Mouse (Mus musculus): ENCODE data around the gene Kif6. TPM values are rescaled to one million over a fixed set of nuclear protein-coding genes. Genes with fewer than 3 reads are reported as not detected.

The Kif6 gene
- polyA plus RNA-seq, 1 experiment, result not detected

GRCm38 (mm10) chr17:49771703-49772315 lies 156.9 kb downstream of the Kif6 start:
- TF ChIP-seq GATA1 (IDR thresholded peaks at IDR 0.05; ENCODE audit: borderline replicate concordance, low read length), result no peak
- no peak for TF ChIP-seq FLI1 (IDR thresholded peaks at IDR 0.05; ENCODE audit: low read length)
- no peak overlapping the region for H3K4me3 ChIP-seq (replicated peaks)
- no peaks in the 10 kb centered on the region for H3K36me3 ChIP-seq (replicated peaks; ENCODE audit: low read length)
- H3K4me1 ChIP-seq, result no peaks in the 10 kb centered on the region
- peaks cover 35% of the 10 kb centered on the region for H3K9me3 ChIP-seq
- no peaks in the 10 kb centered on the region for H3K27me3 ChIP-seq (replicated peaks)

- Histone ChIP-seq H3K4me3 (replicated peaks) (no peak overlapping the region), H3K4me1 (no peaks in the 10 kb centered on the region), H3K27me3 (replicated peaks) (no peaks in the 10 kb centered on the region), H3K36me3 (replicated peaks; ENCODE audit: low read length) (no peaks in the 10 kb centered on the region), H3K9me3 (peaks cover 36% of the 10 kb centered on the region)
- TF ChIP-seq GATA1 (IDR thresholded peaks at IDR 0.05; ENCODE audit: borderline replicate concordance, low read length) (no peak), FLI1 (IDR thresholded peaks at IDR 0.05; ENCODE audit: low read length) (no peak)
Measured at GRCm38 (mm10) chr17:49777115-49777839, 162.3 kb downstream of the Kif6 start.

GRCm38 (mm10) chr17:49779066-49779465 lies 164.1 kb downstream of the Kif6 start:
- Histone ChIP-seq H3K4me3 (replicated peaks) (no peak overlapping the region), H3K36me3 (replicated peaks; ENCODE audit: low read length) (no peaks in the 10 kb centered on the region), H3K27me3 (replicated peaks) (no peaks in the 10 kb centered on the region), H3K4me1 (no peaks in the 10 kb centered on the region), H3K9me3 (peaks cover 30% of the 10 kb centered on the region)
- TF ChIP-seq GATA1 (IDR thresholded peaks at IDR 0.05; ENCODE audit: borderline replicate concordance, low read length) (no peak), FLI1 (IDR thresholded peaks at IDR 0.05; ENCODE audit: low read length) (no peak)

GRCm38 (mm10) chr17:49779576-49779975 lies 164.6 kb downstream of the Kif6 start:
- peaks cover 29% of the 10 kb centered on the region for H3K9me3 ChIP-seq
- TF ChIP-seq FLI1 (IDR thresholded peaks at IDR 0.05; ENCODE audit: low read length), result no peak
- TF ChIP-seq GATA1 (IDR thresholded peaks at IDR 0.05; ENCODE audit: borderline replicate concordance, low read length), result no peak
- no peaks in the 10 kb centered on the region for H3K27me3 ChIP-seq (replicated peaks)
- H3K4me3 ChIP-seq (replicated peaks), result no peak overlapping the region
- H3K36me3 ChIP-seq (replicated peaks; ENCODE audit: low read length), result no peaks in the 10 kb centered on the region
- H3K4me1 ChIP-seq, result no peaks in the 10 kb centered on the region

GRCm38 (mm10) chr17:49785851-49786250 lies 170.9 kb downstream of the Kif6 start:
- Histone ChIP-seq H3K36me3 (replicated peaks; ENCODE audit: low read length) (no peaks in the 10 kb centered on the region), H3K9me3 (peaks cover 29% of the 10 kb centered on the region), H3K4me3 (replicated peaks) (no peak overlapping the region), H3K4me1 (no peaks in the 10 kb centered on the region), H3K27me3 (replicated peaks) (no peaks in the 10 kb centered on the region)
- TF ChIP-seq GATA1 (IDR thresholded peaks at IDR 0.05; ENCODE audit: borderline replicate concordance, low read length) (no peak), FLI1 (IDR thresholded peaks at IDR 0.05; ENCODE audit: low read length) (no peak)

- H3K27me3 ChIP-seq (replicated peaks), result no peaks in the 10 kb centered on the region
- TF ChIP-seq FLI1 (IDR thresholded peaks at IDR 0.05; ENCODE audit: low read length) (no peak), GATA1 (IDR thresholded peaks at IDR 0.05; ENCODE audit: borderline replicate concordance, low read length) (no peak)
- no peaks in the 10 kb centered on the region for H3K4me1 ChIP-seq
- no peaks in the 10 kb centered on the region for H3K36me3 ChIP-seq (replicated peaks; ENCODE audit: low read length)
- H3K4me3 ChIP-seq (replicated peaks), result no peak overlapping the region
- peaks cover 37% of the 10 kb centered on the region for H3K9me3 ChIP-seq
Measured at GRCm38 (mm10) chr17:49787351-49787750, 172.4 kb downstream of the Kif6 start.

- no peaks in the 10 kb centered on the region for H3K4me1 ChIP-seq
- H3K27me3 ChIP-seq (replicated peaks), result no peaks in the 10 kb centered on the region
- TF ChIP-seq GATA1 (IDR thresholded peaks at IDR 0.05; ENCODE audit: borderline replicate concordance, low read length) (no peak), FLI1 (IDR thresholded peaks at IDR 0.05; ENCODE audit: low read length) (no peak)
- no peak overlapping the region for H3K4me3 ChIP-seq (replicated peaks)
- no peaks in the 10 kb centered on the region for H3K36me3 ChIP-seq (replicated peaks; ENCODE audit: low read length)
- peaks cover 45% of the 10 kb centered on the region for H3K9me3 ChIP-seq
Measured at GRCm38 (mm10) chr17:49788187-49788974, 173.4 kb downstream of the Kif6 start.

- H3K4me3 ChIP-seq (replicated peaks), result no peak overlapping the region
- no peaks in the 10 kb centered on the region for H3K36me3 ChIP-seq (replicated peaks; ENCODE audit: low read length)
Measured at GRCm38 (mm10) chr17:49791546-49791945, 176.6 kb downstream of the Kif6 start.

GRCm38 (mm10) chr17:49792217-49792743 lies 177.3 kb downstream of the Kif6 start:
- Histone ChIP-seq H3K27me3 (replicated peaks) (no peaks in the 10 kb centered on the region), H3K4me1 (no peaks in the 10 kb centered on the region), H3K9me3 (peaks cover 51% of the 10 kb centered on the region), H3K36me3 (replicated peaks; ENCODE audit: low read length) (no peaks in the 10 kb centered on the region), H3K4me3 (replicated peaks) (no peak overlapping the region)
- TF ChIP-seq GATA1 (IDR thresholded peaks at IDR 0.05; ENCODE audit: borderline replicate concordance, low read length), result no peak
- TF ChIP-seq FLI1 (IDR thresholded peaks at IDR 0.05; ENCODE audit: low read length), result no peak

More at GRCm38 (mm10) chr17:49791546-49791945, 176.6 kb downstream of the Kif6 start:
- Histone ChIP-seq H3K4me1 (no peaks in the 10 kb centered on the region), H3K27me3 (replicated peaks) (no peaks in the 10 kb centered on the region), H3K9me3 (peaks cover 50% of the 10 kb centered on the region)
- no peak for TF ChIP-seq FLI1 (IDR thresholded peaks at IDR 0.05; ENCODE audit: low read length)
- TF ChIP-seq GATA1 (IDR thresholded peaks at IDR 0.05; ENCODE audit: borderline replicate concordance, low read length), result no peak

All from megakaryocyte, embryonic 14.5 days (primary cell).